Mouse (Mus musculus): ENCODE results near the gene Fra10ac1.

Fra10ac1 gene

DNA sequence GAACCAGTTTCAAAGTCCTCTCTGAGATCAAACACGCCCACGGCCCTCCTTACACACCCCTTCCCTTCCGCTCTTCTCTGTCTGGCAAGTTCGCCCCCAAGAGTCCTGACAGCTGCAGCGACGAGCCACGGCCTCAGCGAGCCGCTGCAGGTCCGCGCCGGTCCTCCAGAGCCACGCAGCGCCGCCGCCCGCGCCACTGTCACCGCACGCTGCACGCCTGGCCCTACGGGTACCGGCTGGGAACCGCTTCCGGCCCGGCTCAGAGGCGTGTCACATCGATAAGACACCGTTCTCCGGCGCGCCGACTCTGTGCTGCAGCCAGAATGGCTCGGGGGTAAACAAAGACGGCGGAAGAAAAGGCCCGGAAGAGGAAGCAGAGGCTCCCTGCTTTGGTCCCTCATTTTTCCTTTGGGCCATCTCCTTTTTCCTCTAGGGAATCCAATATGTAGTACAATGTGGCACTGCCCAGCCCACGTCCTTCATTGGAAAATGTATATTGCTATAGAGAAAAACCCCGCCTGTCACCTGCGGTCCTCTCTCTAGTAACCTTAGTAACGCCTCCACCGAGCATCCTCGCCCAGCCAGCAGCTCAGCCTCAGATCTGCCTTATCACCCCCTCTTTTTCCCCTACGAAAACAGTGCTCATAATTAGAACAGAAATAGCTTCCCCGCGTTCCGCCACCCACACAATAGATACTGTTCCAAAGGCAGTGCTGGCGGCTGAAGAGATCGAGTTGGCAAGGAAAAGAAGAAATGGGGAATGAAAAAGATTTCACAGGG, at the start of gene Fra10ac1:
Gene Fra10ac1, minus strand, starts transcription at position 252 of the 780 bp plus-strand sequence.
- peak; percentile 91 for DNase-seq (ENCODE audit: low spot score)

DNA sequence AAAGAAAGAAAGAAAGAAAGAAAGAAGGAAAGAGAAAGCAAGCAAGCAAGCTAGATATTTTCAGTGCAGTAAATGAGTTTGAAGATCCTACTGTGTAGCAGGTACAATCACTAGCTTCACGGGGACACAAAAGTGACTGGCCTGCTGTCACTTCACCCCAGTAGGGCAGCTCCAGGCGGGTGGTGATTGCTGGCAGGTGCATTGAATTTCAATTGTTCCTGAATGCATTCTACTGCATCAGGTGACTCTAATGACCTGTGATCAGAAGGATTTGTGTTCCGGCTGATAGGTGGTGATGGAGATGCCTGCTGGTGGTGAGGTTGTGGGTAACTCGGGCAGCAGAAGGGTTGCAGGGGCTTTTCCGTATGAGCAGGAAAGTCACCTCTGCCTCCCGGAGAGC, 47.1 kb upstream of the Fra10ac1 start:
- DNase-seq (ENCODE audit: low spot score): no peak

DNA sequence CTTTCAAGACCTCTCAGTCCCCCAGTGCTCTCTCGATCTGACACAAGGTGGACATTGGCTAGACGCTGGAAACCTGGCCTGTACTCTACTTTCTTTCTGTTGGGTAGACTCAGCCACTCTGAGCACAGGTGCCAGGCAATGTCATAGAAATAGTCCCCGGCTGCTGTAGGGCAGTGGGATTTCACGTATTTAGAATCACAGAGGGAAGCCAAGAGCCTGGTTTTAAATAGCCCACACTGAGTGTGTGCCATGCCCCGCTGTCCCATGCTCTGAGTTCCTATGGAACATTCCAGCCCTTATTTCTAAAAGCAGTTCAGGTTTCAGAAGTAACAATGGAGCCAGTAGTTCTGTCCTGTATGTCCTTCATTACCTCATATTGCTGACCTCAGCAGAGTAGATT, 43.5 kb upstream of the Fra10ac1 start:
- no peak for DNase-seq (ENCODE audit: low spot score)

DNA sequence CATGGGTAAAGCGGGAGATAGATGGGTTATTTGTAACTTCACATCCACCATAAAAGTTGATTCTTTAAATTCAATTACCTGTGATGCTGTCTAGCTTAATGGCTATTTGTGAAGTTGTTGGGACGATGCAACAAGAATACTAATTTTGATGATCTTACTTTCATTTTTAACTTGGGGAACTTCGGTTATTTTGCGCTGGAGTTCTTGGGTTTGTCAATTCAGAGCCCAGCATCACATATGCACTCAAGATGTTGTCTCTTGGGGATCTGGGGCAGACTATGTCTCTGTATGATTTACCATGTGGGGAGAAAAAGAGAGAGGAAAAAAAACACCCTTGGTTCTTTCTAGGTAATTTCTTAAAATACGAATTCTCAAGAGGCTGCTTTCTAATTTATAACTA, 41.8 kb upstream of the Fra10ac1 start:
- no peak for DNase-seq (ENCODE audit: low spot score)

DNA sequence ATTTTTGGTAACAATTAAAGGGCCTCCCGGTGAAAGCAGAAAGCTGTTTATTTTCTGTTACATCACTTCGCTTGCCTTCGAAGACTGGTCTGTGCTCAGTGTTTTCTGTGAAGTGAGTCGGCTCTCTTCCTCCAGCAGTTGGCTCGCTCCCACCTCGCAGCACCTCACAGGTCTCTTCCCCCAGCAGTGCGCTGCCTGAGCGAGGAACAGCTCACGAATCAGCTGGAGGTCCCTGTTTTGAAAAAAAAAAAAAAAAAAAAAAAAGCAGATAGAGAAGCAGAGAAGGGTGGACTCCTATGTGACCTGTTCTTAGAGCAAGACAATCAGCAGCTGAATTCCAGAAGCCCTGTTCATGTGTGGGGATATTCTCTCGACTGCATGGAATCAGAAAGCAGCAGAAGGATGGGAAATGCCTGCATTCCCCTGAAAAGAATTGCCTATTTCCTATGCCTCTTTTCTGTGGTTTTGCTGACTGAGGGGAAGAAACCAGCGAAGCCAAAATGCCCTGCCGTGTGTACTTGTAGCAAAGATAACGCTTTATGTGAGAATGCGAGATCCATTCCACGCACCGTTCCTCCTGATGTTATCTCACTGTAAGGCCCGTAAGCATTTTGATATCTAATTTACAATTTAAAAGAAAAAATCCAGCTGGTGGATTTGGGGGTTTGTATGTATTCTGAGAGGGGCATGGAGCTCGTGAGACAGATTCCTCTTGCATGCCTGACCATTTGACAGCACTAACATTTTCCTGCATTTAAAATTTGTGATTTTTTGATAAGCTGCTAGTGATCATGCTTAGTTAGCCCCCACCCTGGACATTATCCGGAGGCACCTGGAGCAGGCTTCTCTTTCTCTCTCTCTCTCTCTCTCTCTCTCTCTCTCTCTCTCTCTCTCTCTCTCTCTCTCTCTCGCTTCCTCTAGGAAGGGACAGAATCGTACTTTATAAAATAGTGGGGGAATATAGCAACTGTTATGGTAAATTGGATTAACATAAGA, 40.8 kb upstream of the Fra10ac1 start, which contains the start of gene Lgi1:
Gene Lgi1, plus strand, starts transcription at position 32 of the 996 bp plus-strand sequence.
- DNase-seq (ENCODE audit: low spot score): peak; percentile 30

DNA sequence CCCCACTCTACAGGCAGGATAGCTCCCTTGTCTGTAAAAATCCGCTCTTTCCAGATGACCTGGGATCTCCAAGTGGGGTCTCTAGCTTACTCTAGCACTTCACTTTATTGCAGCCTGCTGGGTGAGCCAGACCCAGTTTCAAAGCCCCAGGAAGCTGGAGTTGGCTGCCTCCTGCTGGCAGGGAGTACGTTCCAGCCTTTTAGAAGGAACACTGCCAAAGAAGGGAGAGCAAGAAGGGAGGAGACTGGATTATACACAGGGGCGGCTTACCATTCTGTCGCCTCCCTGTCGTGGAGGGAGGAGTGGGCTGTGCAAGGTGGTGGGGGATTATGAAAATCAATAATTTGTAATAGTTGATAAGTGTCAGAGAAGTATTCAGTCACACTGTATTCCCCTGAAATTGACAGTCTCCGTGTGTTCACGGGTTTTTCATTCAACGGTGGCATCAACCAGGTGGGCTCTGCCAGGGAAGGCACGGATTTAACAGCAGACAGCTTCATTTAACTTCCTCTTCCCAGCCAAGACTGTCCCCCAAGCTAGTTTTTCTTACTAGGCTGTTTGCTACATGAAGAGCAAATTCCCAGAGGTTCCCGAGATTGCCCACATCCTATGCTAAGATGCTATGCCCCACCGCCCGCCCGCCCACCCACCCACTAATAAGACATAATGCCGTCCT, 40.0 kb upstream of the Fra10ac1 start:
- DNase-seq (ENCODE audit: low spot score): peak; percentile 61

DNA sequence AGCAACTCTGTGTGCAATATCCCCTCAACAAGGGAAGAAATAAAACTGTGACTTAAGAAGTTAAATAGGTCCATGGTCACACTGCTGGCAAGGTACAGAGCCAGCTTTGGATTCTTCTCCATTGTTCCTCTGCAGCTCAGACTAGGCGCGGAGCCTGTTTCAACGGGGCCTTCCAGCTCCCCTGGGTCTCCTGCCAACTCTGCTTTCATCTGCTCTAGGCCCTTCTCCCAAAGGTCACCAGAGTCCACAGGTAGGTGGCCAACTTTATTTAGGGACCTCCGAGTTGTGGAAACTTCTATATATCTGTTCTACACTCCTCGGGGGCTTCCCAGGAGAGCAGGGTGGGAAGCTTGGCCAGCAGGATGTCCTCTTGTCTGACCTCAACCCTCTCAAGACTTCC, 37.4 kb upstream of the Fra10ac1 start:
- DNase-seq (ENCODE audit: low spot score): no peak

DNA sequence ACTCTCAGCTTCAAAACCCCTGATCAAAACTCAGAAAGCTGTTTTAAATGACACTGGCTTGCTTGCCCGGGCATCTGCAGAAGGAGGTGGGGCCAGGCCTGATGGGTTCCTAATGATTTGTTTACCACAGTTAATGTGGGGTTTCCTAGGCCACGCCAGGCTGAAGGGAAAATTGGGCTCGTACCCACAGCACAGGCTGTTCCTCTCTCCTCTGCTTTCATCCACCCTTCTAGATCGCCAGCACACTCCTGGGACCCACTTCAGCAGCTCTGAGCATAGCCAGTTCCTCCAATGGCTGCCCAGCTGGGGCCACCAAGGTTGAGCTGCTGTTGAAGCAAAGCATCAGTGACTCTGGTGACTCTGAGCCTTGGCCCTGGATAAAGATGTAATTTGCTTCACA, 36.4 kb upstream of the Fra10ac1 start:
- DNase-seq (ENCODE audit: low spot score): no peak

DNA sequence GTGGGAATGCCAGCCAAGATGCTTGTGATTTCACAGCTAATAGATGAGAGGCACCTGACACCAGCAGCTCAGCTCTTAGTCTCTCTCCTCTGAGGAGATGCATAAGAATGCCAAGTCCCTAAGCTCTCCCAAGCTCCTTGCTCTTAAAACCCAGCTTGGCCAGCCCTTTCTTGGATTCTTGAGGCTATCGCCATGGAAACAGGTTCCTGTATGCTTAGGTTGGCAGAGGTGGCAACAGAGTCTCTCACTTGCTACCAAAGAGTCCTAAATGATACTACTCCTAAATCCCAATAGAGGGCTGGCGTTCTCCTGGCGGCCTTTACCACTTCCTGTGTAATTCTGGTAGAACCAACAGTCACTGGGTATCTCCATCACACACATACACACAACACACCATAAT, 35.5 kb upstream of the Fra10ac1 start:
- no peak for DNase-seq (ENCODE audit: low spot score)

DNA sequence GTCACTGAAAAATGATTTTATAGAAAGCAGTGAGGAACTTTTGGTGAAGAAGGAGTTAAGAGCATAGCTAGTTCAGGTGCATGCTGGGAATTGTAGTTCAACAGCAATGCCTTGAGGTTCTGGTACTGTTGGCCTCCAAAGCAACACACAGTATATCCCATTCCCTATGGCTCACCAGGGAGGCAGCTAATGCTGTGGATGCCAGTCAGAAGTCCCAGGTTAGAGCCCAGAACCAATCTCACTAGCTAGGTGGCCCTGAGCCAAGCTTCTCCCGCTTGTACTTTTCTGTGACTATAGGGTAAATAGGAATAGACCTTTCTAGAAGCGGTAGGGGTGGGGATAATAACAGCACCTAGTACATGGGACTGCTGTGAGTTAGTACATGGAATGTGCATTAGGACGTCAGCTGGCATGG, 34.7 kb upstream of the Fra10ac1 start:
- no peak for DNase-seq (ENCODE audit: low spot score)

DNA sequence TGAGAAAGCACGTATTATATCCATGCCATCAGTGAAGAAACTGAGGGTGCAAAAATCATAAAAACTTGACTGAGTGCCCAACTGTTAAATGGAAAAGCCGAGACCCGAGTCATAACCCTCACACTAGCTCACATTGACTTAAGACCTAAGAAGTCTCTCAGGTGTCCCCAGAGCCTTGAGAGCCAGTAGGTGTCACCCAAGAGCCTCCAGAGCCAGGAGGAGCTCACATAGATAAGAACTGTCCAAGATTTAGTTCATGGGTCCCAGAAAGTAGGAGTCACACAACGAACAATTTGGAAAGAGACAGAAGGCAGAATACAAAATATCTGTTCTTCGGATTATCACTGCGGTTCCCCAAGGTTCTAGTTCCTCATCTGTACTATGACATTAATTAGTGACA, 29.8 kb upstream of the Fra10ac1 start:
- DNase-seq (ENCODE audit: low spot score): peak; percentile 34

DNA sequence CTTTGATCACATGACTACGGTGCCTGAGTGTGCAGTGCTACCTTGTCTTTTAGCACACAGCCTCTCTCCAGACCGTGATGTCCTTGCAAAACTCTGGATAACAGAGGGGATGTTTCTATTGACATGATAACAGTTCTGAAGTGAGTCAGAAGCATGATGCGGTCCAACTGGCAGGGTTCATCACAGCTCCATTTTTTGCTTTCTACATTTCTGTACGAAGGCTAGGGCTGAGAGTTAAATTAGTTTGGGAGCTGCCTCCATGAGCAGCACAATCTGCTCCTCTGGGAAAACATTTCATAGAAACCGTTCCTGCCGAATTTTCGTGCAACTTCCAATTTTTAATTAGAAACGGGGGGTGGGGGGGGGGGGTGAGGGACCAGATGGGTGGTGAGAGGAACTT, 25.7 kb upstream of the Fra10ac1 start:
- DNase-seq (ENCODE audit: low spot score): no peak

DNA sequence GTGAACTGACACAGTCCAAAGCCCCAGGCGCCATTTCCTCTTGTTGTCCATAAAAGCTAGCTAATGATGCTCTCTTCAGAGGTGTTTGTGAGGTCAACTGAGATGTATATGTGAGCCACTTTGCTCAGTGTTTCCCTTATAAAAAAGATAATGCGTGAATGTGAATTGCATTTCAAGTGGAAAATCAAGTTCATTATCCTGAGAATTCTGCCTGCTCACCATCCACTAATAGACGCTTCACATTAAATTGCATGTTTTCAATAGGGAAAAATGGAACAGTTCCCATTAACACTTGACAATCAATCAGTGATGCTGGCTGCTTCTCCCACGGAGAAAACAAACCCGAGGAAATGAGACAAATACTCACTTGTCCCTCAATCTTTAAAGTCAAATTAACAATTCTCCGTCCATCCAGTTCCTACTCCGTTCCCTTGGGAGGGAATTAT, 22.2 kb upstream of the Fra10ac1 start:
- DNase-seq (ENCODE audit: low spot score): no peak

DNA sequence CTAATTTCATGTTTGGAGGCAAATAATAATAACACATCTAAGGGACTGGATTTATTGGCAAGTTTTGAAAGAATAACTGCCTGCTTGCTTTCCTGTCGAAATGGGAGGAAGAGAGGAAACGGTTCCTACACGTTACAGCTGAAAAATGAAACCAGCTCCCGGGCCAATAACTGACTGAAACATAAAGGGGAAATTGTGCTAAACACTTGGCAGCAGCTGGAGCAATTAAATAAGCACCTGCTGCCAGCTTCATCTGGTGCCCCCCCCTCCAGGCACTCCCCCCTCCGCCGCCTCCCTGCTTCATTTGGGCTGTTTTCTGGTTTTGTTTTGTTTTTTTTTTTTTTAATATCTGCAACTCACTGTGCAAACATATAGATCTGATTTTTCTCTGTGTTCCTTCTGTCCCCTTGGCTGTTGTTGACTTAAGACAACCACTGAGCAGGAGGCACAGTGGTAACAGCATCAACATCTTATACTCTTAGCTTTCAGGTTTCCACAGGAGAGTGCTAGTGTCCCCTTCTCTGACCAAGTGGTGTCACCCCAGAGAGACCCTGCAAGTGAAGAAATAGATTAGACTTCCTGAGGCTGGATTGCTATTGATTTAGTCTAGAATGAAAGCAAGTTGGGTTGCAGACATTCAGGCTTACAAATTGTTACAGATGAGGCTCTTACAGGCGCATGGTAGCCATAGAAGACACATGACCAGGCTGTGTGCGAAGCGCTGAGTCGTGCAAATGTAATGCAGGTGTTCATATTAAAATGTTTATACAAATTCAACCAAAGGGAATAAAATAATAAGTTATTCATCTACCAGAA, 21.6 kb upstream of the Fra10ac1 start:
- no peak for DNase-seq (ENCODE audit: low spot score)

DNA sequence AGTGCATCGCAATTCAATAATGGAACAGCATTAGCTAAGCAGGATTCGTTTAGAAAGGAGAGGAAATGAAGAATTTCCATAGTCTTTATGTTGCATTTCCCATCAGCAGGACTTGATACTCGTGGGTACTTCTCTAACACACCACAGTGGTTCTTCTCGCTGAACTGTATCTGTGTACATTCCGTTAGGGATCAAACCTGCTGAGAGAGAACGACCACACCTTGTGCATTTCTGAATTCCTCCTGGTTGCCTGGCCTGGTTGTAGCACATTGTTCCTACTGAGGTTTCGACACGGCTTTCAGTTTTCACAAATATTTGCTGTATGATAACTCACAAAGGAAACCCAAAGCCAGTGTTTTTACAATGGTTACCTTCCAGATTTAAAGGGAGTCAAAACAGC, 20.8 kb upstream of the Fra10ac1 start:
- DNase-seq (ENCODE audit: low spot score): no peak

DNA sequence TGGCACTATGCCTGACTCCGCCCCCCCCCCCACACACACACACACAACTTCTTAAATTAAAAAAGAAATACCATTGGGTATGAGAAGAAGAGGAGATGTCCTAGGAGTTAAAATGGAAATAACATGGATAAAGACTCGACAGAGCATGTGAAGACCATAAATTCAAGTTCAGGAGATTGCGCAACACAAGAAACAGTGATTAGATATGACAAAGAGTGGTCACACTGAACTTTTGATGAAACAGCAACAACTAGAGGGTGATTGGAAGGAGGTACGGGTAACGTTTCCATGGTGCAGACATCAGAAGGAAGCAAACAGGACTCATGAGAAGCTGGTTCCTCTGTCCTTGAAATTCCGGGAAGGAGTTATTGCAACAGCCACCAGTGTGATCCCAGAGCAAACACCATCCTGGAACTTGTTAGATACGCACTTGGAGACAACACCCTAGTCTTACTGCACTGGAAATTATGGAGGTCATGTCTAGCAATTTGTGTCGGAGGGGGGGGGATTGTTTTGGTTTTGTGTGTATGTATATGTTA, 18.4 kb upstream of the Fra10ac1 start:
- DNase-seq (ENCODE audit: low spot score): no peak

DNA sequence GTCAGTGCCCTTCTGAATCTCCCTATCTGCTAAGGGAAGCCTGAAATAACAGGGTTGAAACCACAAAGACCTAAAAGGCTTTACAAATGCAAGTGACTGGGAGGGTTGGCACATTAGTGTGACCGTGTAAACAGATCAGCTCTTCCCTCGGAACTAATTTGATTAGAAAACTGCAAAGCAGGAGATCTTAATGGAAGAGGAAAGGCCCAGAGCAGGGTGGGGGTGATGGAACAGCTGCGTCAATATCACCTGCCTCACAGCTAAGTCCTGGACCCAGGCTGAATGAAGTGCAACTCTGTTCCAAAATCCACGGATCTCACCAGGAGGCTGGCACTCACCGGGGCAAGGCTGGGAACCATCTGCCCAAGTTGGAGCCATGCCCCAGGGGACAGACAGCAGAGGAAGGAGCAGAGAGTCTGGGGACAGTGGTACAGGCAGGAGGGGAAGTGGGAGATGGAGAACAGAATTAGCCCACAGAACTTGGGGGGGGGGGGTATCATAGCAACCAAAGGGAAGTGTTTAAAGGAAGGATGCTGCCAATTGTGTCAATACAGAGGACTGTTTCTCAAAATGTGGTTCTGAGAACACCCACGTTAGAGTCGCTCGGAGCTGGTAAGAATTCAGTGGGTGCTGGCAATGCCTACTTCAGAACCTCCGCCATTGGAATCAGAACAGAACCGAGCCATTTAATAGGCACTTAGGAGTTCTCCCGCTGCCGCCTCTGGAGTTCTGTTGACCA, 14.4 kb upstream of the Fra10ac1 start:
- DNase-seq (ENCODE audit: low spot score): peak; percentile 83

DNA sequence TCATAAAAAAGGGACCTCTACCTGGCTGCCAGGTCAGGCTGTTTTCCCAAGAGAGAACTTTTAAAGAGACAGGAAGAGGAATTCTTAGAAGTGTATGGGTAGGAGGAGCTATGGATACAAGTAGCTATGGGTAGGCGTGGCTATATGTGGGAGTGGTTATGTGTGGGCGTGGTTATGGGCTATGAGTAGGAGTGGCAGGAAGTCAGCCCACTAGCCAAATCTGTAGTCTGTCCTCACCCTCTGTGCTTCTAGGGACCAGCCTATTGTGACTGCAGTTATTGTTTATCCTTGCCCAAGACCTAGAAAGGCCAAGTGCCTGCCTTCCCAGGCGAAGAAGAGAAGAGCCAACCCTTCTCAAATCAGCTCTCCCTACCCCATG, 13.9 kb upstream of the Fra10ac1 start:
- peak; percentile 78 for DNase-seq (ENCODE audit: low spot score)

DNA sequence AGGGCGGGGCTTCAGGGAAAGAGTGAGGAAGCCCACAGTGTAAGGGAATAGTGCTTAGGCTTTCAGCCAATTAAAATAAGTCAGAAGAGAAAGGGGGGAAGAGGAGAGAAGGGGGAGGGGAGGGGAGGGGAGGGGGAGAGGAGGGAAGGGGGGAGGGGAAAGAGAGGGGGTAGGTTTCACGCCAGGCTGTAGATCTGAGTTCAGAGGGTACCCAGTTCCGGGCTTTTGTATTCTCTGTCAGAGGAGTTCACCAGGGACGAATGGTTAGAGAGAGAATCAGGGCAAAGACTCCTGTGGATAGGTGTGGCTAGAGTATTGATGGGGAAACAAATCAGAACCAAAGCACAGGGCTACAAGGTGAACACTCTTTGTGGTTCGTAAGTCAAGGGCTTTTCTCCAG, 12.6 kb upstream of the Fra10ac1 start:
- DNase-seq (ENCODE audit: low spot score): no peak

DNA sequence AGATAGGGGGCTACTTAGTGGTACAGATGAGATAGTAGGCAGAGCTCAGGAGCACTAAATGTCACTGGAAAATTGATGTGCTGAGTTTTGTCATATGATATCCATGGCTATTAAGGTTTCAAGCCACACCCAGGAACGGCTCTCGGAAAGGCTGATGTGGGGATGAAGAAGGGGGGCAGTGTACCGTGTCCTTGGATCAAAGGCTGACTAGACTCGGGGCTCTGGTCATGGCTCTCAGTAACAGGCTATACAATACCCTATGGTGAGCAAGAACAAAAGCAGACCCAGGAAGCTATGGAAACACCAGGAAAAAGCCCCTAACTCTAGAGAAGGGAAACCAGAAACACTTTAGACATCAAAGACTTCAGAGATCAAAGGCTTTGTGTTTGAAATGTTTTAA, 8.6 kb upstream of the Fra10ac1 start:
- no peak for DNase-seq (ENCODE audit: low spot score)

All from MN1 (cell line).